Mouse (Mus musculus) retina, embryonic 14.5 days (tissue): ENCODE measurements at regions not wholly inside any gene's neighbourhood (a gene's known extent, or its start where the extent isn't known, plus 50 kb on each side); places are given as distances from the start of the nearest gene placed in this dataset.

Experiments used
- DNase-seq: peaks from one replicate; pipeline ENCODE4 v3.0.0-alpha.2; 2015; ENCODE audit warnings: low spot score

DNA sequence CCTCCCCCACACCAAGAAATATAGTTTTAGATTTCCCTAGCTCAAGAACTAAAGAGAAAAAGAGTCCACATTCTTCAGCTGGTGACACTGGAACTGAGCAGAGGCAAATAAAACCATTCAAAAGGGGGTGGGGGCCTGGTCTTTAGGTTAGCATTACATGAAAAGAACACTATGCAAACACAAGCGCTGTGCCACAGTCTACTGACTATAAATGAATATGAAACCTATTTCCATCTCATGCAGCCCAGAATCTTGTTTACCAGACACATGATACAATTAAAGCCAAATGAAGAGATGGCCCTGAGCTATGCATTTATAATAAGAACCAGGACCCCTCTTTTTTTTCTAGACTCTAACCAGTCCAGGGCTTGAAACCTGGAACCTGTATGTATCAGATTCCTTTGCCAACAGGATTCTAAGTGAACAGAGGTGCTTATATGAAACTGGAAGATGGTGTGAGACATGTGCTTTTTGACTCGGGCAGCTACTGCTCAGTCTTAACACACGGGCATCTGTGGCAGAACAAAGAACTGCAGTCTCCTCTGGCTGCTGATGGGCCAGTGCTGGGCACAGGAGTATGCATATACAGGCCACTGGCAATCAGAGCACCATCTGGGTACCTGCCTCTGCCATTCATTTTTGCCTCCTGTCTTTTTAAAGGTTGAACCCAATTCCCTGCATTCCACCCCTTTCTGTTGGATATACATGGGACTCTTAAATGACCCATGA, 308.5 kb downstream of the Sox4 start:
- no peak for DNase-seq

DNA sequence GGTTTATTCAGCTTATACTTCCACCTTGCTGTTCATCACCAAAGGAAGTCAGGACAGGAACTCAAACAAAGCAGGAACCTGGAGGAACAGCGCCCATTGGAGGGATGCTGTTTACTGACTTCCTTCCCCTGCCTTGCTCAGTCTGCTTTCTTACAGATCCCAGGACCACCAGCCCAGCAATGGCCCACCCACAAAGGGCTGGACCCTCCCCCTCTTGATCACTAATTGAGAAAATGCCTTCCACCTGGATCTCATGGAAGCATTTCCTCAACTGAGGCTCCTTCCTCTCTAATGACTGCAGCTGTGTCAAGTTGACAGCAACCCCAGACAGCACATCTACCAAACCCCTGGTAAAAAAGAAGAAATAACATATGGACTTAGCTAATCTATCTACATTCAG, 312.7 kb downstream of the Sox4 start:
- DNase-seq, result no peak

DNA sequence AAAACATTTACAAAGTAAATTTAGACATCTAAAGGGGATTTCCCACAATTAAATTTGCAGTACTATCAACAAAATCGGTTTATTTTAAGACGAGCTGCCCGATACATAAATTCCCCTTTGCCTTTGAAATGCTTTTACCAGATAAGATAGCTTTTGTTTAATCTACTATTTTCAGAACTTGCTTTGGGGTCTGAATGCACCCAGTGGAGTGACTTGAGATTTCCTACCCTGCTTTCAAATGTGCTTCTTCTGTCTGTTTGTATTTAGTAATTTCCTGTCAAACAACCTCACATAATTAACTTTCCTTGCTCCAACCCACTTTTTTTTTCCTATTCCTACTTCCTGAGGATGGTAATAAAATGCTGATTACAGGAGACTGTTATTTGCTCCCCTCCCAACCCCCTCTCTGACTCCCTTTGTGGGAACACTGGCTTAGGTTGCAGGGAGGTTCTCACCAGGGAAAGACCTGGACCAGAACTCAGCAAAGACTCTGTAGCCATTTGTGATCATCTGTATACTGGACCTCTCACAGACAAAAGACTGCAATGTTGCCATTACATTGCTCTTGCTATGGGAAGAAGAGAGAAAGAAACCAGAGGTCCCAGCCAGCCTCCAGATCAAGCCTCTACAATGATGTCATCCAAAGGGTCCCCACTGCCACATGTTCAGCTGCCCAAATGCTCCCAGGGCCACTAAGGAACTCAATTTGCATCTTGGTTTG, 318.1 kb downstream of the Sox4 start:
- DNase-seq, result no peak

DNA sequence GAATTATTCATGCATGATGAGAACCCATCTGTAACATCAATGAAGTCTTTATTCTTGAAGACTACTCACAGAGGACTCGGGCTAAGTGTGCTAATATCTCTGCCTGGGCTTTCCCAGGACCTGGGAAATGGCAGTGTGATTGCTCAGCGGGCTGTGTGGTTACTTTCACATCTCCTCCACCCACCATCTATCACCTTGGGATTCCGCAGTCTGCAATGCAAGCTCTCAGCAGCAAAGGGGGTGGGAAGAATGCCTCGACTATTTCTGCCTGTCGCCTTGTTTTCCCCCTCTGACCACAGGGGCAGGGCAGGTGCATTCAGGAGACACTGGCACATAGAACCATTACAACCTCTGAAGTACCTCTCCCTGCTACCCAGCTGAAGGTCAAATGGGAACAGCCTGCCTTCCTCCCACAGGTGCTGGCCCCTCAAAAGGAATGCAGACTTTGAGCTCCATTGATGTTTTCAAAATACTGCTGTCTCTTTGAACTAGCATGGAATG, 319.9 kb downstream of the Sox4 start:
- DNase-seq, result peak; percentile 66

DNA sequence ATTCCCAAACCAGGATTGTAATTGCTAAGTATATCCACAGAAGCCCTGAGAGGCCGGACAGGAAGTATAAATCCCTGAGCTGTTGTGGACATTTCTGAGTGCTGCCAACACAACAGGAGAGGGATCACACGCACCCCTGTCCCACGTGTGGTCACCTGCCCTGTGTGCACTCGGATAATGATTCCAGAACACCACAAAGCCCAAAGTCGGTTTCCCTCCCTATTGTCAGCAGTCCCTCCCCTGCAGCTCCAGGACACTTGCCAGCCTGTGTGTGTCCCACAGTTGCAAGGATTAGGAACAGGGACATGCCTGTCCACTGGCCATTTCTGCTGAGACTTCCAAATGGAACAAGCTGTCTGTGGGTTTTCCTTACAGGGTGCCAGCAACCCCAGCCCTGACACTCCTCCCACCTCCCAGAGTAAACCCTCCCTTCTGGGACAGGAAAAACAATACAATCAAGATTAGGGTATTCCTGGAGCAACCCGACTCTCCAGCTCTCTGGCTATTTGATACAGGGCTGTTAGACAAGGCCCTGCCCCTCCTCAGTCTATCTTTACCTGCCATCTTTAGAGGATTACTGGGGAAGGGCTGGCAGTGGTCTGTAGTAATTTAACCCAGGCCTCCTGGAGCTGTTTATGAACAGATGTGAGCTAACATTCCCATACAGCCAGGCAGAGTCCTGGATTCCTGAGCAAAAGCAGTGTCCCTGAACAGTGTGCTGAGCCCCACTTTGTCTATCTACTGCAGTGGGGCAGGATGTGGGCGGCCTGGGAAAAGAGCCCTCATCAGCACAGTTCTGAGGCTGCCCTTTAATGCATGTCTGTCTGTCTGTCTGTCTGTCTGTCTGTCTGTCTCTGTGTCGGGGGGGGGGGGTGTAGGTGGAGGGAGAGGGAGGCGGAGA, 323.8 kb downstream of the Sox4 start:
- no peak for DNase-seq

DNA sequence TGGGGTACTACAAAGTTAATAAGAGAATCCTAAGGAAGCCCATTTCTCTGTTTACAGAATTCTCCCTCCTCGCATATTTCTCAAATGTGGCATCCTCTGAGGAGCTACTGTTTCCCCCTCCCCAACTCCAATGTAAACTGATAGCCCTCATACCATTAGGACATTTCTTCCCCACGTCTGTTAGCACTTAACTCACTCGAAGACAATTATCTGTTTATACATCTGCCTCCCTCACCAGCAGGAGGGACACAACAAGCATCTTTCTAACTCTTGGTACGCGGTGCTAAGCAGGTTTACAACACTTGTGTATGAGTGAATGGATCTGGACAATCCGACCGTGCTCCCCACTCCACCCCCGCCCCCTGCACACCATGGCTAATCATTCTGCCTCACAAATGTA, 324.8 kb downstream of the Sox4 start:
- DNase-seq, result no peak

DNA sequence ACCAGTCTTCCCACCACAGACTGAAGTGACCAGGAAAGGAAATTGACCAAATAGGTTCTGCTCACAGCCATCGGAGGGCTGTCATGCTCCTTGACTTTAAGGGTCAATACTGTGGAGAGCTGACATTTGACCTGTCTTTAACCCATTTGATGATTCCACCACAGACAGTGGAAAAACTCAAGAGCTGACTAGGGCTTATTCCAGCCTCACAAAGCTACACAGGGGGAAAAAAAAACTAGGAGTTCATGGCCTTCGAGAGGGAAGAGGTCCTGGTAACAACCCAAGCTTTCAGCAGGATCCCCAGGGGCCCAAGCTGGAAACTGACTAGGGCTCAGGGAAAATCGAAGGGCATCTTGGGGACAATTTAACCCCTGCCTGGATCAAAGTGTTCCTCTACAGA, 334.6 kb downstream of the Sox4 start:
- DNase-seq, result no peak

DNA sequence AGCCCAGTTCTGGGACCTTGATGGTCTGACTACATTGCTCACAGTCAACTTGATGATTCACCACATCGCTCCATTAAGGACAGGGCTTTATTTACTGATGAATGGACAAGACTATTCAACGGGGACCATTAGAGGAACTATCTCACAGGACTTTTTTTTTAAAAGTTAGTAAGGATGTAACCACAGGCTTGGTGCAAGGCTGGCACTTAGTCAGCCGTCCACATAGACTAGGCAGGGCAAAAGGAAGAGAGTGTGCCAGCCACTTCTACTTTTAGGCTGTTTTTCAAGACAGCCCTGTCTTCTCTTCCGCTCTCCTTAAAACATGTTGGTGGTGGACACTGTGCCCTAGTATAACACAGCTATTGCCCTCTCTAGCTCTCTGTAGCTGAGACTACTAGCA, 336.0 kb downstream of the Sox4 start:
- DNase-seq, result no peak

DNA sequence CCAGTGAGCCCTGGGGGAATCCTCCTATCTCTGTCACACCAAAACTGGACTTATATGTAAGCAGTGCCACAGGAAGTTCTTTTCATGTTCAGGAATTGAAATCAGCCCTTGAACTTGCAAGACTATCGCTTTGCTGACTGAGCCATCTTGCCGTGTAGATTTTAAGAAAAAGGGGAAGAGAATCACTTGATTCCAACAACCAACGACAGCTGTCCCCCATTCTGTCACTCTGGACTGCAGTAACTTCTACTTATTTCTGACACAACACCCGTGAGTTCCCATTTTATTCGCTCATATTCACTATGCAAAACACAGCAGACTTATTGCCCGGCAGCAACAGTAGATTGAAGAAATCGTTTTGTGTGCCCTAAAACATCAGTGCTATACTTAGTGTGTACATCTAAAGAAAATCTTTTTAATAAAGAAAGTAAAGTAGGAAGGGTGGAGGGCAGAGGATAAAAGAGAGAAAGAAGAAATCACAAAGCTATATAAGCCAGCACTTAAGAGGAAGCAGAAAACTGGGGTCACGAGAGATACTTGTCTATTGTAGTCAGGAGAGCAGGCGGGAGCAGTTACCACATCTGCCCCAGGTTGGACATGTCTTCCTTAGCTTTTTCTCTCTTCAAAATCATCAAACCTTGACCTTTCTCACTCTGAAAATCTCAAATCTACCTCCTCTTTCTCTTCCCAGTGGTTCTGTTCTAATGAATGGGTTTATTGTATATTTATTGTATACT, 336.7 kb downstream of the Sox4 start:
- DNase-seq, result no peak

DNA sequence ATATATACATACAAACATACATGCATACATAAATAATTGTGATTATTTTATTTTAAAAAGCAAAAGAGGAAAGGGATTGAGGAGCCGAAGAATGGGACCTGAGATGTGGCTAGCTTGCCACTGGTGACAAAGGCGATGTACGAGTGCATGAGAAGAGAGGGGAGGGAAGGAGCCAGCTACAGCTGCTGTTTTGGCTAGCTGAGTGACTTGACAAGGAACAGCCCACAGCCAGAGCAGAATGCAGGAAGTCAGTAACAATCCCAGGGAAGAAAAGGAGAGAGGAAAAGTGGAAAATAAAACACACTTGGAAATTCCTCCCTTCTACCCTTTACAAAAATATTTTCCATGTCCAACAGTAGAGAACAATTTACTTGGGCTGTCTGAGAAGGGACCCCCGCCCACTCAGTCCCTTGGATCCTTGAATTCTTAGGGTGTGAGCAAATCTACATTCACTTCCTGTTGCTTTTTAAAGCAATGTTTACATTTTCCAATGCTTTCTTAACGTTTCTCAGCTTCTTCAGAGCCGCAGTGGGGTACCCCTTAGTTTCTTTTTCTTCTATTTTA, 345.9 kb downstream of the Sox4 start:
- DNase-seq, result no peak

DNA sequence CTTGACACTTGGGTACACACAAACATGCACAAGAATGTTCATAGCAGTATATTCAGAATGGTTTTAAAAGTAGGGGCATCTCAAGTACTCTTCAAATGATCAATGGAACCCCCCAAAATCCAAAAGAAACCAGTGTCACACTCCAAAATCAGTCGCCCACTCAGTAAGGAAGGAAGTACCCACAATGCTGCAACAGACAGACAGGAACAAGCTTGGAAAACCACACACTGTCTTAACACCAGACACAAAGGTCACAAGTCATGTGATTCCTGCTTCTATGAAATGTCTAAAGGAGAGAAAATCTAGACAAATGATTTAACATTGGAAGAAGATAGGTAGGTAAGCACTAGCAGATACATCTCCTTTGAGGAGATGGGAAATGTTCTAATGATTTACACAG, 346.9 kb downstream of the Sox4 start:
- no peak for DNase-seq

DNA sequence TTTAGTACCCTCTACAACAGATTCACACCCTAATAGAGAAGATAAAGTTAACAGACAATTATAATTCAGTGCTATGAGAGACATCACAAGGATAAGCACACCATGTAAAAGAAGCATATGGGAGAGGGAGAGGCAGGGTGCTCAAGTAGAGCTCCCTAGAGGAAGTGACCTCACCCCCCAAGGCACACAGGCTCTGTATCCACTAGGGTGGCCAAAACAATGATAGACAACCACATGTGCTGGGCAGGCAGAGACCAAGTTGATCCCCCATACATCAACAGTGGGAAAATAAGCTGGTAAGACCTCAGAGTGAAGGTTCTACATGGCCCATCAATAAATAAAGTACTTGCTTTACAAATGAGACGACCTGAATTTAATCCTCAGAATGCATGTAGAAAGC, 347.7 kb downstream of the Sox4 start:
- no peak for DNase-seq

DNA sequence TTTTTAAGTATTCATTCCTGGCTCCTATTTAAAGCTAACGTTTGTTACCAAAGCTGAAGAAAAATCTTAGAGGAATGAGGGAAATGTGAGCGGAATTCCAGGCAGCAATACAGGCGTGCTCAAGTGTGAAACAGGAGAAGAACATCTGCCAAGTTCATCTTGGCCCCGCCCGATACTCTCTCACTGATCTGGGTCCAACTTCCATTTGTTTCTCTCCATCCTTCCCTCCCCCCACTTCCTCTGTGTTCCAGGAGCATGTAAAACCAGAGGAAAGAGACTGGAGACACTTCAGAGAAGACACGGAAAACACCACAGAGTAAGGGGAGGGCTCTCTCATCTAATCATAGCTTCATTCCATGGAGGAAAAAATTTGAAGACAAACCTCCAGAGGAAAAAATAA, 346.7 kb downstream of the Gm11361 start:
- DNase-seq, result no peak

DNA sequence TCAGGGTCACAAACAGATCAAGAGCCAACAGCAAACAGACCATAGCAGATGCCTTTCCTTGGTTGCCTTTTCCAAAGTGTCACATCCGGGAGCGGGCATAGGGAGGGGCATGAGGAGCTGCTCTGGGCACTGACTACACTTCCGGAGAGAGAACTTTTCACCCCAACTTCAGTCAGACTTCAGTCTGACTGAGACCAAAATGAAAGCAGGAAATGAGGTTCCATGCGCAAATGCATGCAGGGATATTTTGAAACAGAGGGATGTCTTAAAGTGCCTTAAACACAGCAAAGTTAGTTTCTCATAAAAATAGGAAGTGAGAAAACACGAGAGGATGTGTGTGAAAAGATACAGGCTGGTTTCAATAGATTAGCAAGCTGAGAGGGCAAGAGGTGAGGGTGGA, 343.5 kb downstream of the Gm11361 start:
- DNase-seq, result no peak

DNA sequence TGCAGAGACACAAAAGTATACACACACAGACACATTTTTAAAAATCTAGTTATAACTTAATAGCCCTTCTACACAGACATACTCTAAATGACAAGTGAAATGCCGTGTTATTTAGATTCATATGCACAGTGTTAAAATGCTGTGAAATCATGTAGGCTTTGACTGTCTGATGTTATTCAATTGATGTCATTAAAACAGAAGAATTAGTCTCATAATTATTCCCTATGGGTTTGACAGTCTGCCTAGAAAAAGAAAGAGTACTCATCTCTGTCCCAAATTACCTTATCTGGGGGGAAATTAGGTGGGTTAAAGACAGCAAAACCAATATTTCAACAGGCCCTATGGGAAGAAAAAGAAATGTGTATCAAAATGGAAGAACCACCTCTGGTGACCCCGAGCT, 339.0 kb downstream of the Gm11361 start:
- no peak for DNase-seq

DNA sequence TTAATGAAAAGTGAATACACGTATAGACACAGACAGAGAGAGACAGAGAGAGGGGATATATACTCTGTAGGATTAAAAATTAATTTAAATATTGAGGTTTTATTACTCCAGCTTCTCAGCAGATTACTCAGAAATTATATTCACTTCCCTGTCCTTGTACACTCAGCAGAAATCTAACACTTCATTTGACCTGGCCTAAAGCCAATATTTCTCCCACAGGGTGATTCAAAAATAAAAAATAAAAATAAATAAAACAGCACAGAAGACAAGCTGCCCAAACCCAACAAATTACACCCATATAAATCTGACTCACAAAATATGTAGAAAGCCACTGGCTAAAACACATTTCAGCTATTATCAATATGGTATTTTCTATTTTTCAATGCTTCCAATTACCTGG, 334.8 kb downstream of the Gm11361 start:
- DNase-seq, result no peak

DNA sequence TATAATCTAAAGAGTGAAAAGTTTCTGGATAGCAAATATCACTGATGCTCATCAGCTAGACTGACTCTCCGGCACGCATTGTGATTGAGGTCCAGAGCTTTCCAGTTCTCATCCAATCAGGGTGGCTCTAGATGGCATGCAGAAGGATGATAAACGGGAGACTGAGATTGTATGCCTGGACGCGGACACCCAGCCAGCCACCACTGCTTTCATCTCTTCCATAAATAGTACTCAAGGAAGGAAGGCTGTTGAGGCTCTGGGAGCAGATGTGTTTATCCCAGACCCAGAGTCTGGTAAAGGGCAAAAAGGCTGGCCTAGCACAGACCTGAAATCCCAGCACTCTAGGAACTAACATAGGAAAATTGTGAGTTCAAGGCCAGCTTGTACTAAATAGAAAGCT, 330.6 kb downstream of the Gm11361 start:
- DNase-seq, result no peak

DNA sequence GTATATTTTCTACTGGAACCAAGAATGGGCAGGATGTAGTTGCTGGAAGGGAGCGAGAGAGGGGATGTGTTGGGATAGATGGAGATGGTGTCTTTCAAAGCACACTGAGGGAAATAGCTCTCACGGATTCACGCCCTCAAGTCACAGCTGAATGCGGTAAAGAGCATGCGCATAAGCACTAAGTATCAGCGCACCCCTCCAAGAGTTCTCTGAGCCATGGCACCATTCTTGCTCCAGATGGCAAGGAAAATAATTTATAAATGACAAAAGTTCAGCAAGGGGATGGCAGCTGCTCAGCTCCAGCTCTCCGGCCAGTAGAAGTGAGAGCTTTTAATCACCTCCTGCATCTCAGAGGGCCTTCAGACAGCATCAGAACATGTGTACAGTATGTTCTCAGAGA, 329.4 kb downstream of the Gm11361 start:
- DNase-seq, result no peak

DNA sequence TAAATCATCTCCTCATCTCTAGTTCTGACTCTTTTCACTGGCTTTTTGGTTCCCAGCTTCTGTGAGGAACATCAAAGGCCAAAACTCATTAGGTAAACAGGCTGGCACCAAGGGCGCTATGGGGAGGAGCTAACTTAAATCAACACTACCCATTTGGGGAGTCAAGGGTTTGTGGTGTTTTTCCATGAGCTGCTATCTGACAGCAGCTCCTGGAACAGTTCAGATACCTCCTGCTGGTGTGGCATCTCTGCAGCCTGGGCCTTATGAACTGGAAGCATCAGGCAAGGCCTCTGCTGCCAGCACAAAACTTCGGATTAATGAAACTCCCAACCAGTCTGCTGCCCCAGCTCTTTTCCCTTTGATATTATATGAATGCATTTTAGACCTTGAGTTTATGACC, 328.8 kb downstream of the Gm11361 start:
- DNase-seq, result no peak

DNA sequence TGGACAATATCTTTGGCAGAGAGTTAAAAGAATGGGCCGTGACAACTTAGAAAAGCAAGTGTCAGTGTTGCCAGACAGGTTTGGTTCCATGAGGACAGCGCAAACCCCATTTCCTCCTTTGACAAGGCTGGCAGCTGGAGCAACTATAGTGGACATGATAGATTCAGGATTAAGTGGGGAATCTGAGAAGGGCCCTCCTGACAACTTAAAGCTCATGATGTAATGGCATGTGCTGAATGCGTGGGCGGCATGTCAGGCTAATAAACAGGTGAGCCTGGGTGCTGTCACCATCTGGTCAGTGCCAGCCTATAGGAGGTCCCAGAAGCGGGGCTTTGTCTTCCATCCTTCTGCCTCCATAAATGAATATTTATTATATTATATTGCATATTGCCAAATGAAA, 326.3 kb downstream of the Gm11361 start:
- no peak for DNase-seq

DNA sequence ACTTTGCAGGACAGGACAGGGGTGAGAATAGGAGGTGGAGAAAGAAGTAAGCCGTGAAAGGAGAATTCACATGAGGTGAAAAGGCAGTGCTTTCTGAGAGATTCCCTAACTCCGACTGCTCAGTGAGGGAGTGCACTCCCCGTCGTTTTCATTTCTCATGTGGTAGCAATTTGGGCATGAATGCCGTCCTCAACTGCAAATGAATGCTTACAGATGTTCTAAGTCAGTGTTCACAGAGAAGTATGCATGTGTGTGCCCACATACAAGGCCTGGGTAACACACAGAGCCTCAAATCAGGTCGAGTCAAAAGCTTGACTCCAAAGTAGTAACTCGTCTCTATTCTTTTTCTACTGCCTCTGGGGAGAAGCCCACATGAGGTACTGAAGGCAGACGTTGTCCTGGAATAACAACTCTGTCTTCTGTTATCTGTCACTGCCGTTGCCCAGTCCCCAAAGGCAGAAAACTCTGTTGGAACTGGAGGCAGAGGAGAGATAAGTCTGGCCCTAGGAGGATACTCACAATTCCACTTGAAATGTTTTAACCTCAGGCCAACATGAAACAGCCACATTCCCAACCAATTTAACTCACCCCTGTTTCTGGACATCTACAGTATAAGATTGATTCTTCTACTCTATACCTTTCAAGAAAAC, 318.0 kb downstream of the Gm11361 start:
- no peak for DNase-seq
